18 mouse cellular contexts compared by ENCODE assay signal in the genomic region with DNA sequence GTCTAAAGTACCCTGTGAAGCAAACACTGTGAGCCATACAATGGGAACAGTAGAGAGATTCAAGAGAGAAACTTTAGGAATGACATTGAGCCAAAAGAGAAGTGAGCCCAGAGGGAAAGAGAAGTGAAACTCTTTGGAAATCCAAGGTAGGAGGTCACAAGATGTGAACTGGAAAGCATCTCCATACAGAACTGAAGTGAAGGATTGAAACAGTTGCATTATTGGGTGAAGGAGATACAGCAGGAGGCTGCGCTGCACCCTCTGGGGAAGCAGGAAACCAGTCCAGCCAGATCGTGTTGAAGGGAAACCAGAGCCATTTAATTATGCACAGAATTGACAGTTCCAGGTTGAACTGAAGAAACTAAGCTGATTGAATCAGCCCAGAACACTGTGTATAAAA.
"Had no signal": no experiment of that assay in that cellular context is flagged by ENCODE, and none has a peak within 500 bp of the region (broad histone marks: within the 10 kb centered on the region; RNA-seq: fewer than 3 reads in every experiment).

No protein-coding gene starts in this region.

- H3K9me3 ChIP-seq: limb, embryonic 12.5 days; limb, embryonic 15.5 days; midbrain, embryonic 10.5 days; midbrain, embryonic 13.5 days had no signal

- H3K36me3 ChIP-seq: limb, embryonic 12.5 days; limb, embryonic 15.5 days; midbrain, embryonic 10.5 days; midbrain, embryonic 13.5 days had no signal

- H3K9ac ChIP-seq: limb, embryonic 12.5 days; limb, embryonic 15.5 days; liver, embryonic 14.5 days; liver, postnatal 0 days; lung, embryonic 14.5 days; midbrain, embryonic 13.5 days had no signal

- H3K4me2 ChIP-seq: limb, embryonic 12.5 days; limb, embryonic 15.5 days; liver, embryonic 11.5 days; lung, embryonic 14.5 days; midbrain, embryonic 13.5 days had no signal

- H3K4me1 ChIP-seq: limb, embryonic 12.5 days; limb, embryonic 15.5 days had no signal

- H3K27me3 ChIP-seq: limb, embryonic 12.5 days; limb, embryonic 15.5 days; megakaryocyte, embryonic 14.5 days; midbrain, embryonic 13.5 days had no signal

- ATAC-seq: intestine, embryonic 16.5 days; liver, postnatal 0 days; lung, postnatal 0 days; midbrain, embryonic 13.5 days; midbrain, embryonic 16.5 days had no signal

- H3K4me3 ChIP-seq: limb, embryonic 12.5 days; limb, embryonic 15.5 days; megakaryocyte, embryonic 14.5 days; midbrain, embryonic 10.5 days; midbrain, embryonic 13.5 days had no signal

- DNase-seq: kidney, adult 18-20 months; kidney, adult 9 months; kidney, postnatal 25 days; left cerebral cortex, postnatal 4 days; liver, postnatal 0 days; lung, embryonic 14.5 days; thymus, postnatal 25 days had no signal

- H3K27ac ChIP-seq: limb, embryonic 12.5 days; limb, embryonic 15.5 days; liver, embryonic 14.5 days; midbrain, embryonic 10.5 days; midbrain, embryonic 13.5 days; stomach, postnatal 0 days had no signal
